Mouse (Mus musculus): Measurements from ENCODE around the gene Vcan. TPM values are rescaled to one million over a fixed set of nuclear protein-coding genes. Genes with fewer than 3 reads are reported as not detected.

Vcan gene
- polyA plus RNA-seq, 1 experiment from 2014 or later = 40.2 TPM

DNA sequence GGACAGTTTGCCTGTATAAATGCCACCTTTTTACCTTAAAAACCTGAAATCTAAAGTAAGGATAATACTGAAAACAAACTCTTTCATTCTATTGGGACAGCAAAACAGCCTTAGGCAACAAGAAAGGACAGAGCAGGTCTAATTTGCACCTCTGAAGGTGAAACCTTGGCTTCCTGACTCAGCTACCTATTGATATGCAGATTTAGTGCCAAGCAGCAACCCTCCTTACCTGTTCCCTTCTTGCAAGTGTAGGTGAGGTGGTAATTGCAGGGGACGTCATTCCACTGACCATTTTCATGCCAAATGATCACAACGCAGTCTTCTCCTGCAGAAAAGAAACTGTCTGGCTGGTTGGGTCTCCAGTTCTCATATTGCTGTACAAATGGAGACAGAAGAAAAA lies 80.6 kb downstream of the Vcan start:
- H3K9me3 ChIP-seq (ENCODE audit: control insufficient read depth, low read length) = no peaks in the 10 kb centered on the region
- H3K4me3 ChIP-seq (ENCODE audit: low read depth, low read length) = no peak overlapping the region
- no peaks in the 10 kb centered on the region for H3K4me1 ChIP-seq (replicated peaks; ENCODE audit: control insufficient read depth, insufficient read depth, low read length)
- H3K27ac ChIP-seq (ENCODE audit: low read depth) = no peak overlapping the region
- no peak overlapping the region for H3K9ac ChIP-seq (ENCODE audit: low read length)
- 85% methylated on average over 2 of the region's 2 CpGs for WGBS
- peaks cover 37% of the 10 kb centered on the region for H3K36me3 ChIP-seq (ENCODE audit: control insufficient read depth, insufficient read depth, low read length)
- DNase-seq (ENCODE audit: low spot score) (no peak), ATAC-seq (replicated peaks; ENCODE audit: low FRiP score, low TSS enrichment, low read depth) (no peak)
- no peak overlapping the region for H3K4me2 ChIP-seq (ENCODE audit: low read length)
- no peaks in the 10 kb centered on the region for H3K27me3 ChIP-seq (replicated peaks; ENCODE audit: control insufficient read depth, insufficient read depth, low read length)

- 97% methylated on average over 11 of the region's 11 CpGs for WGBS
- no peak for DNase-seq (ENCODE audit: low spot score)
- H3K4me1 ChIP-seq (replicated peaks; ENCODE audit: control insufficient read depth, insufficient read depth, low read length) = no peaks in the 10 kb centered on the region
Measured at GRCm38 (mm10) chr13:89657046-89657445, 85.3 kb downstream of the Vcan start.

DNA sequence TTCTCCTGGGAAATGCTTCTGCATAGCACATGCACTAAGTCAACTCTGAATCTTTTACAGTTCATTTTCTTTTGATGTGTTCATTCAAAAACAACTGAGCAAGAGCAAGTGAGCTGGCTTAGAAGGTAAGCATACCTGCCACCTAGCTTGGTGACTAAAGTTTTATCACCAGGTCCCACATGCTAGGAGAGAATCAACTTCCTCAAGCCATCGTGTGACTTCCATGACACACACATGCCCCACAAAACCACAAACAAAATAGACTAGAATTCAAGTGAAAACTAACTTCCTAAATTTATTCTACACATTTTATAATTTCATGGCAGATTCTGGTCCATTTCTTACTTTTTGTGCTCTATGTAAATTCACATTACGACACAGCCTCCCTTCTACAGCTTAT lies 89.0 kb downstream of the Vcan start:
- DNase-seq (ENCODE audit: low spot score) (no peak), ATAC-seq (replicated peaks; ENCODE audit: low FRiP score, low TSS enrichment, low read depth) (no peak)
- no peaks in the 10 kb centered on the region for H3K27me3 ChIP-seq (replicated peaks; ENCODE audit: control insufficient read depth, insufficient read depth, low read length)
- H3K9me3 ChIP-seq (ENCODE audit: control insufficient read depth, low read length) = no peaks in the 10 kb centered on the region
- H3K36me3 ChIP-seq (ENCODE audit: control insufficient read depth, insufficient read depth, low read length) = peaks cover 23% of the 10 kb centered on the region
- no peak overlapping the region for H3K4me3 ChIP-seq (ENCODE audit: low read depth, low read length)
- WGBS = 93% methylated on average over 2 of the region's 2 CpGs
- H3K4me2 ChIP-seq (ENCODE audit: low read length) = no peak overlapping the region
- no peaks in the 10 kb centered on the region for H3K4me1 ChIP-seq (replicated peaks; ENCODE audit: control insufficient read depth, insufficient read depth, low read length)
- no peak overlapping the region for H3K9ac ChIP-seq (ENCODE audit: low read length)
- H3K27ac ChIP-seq (ENCODE audit: low read depth) = no peak overlapping the region

More at GRCm38 (mm10) chr13:89657046-89657445, 85.3 kb downstream of the Vcan start:
- Histone ChIP-seq H3K4me3 (ENCODE audit: low read depth, low read length) (no peak overlapping the region), H3K9ac (ENCODE audit: low read length) (no peak overlapping the region), H3K27me3 (replicated peaks; ENCODE audit: control insufficient read depth, insufficient read depth, low read length) (no peaks in the 10 kb centered on the region), H3K36me3 (ENCODE audit: control insufficient read depth, insufficient read depth, low read length) (peaks cover 43% of the 10 kb centered on the region), H3K4me2 (ENCODE audit: low read length) (no peak overlapping the region), H3K9me3 (ENCODE audit: control insufficient read depth, low read length) (no peaks in the 10 kb centered on the region), H3K27ac (ENCODE audit: low read depth) (no peak overlapping the region)
- ATAC-seq (replicated peaks; ENCODE audit: low FRiP score, low TSS enrichment, low read depth) = no peak

- DNase-seq (ENCODE audit: low spot score) (no peak), ATAC-seq (replicated peaks; ENCODE audit: low FRiP score, low TSS enrichment, low read depth) (no peak)
- Histone ChIP-seq H3K9me3 (ENCODE audit: control insufficient read depth, low read length) (no peaks in the 10 kb centered on the region), H3K9ac (ENCODE audit: low read length) (no peak overlapping the region), H3K36me3 (ENCODE audit: control insufficient read depth, insufficient read depth, low read length) (peaks cover 23% of the 10 kb centered on the region), H3K27me3 (replicated peaks; ENCODE audit: control insufficient read depth, insufficient read depth, low read length) (no peaks in the 10 kb centered on the region), H3K4me3 (ENCODE audit: low read depth, low read length) (no peak overlapping the region), H3K27ac (ENCODE audit: low read depth) (no peak overlapping the region), H3K4me2 (ENCODE audit: low read length) (no peak overlapping the region), H3K4me1 (replicated peaks; ENCODE audit: control insufficient read depth, insufficient read depth, low read length) (no peaks in the 10 kb centered on the region)
- WGBS = 46% methylated on average over 1 of the region's 1 CpGs
Measured at GRCm38 (mm10) chr13:89652773-89653172, 89.5 kb downstream of the Vcan start.

GRCm38 (mm10) chr13:89645589-89645988 lies 96.7 kb downstream of the Vcan start:
- Histone ChIP-seq H3K4me2 (ENCODE audit: low read length) (no peak overlapping the region), H3K9ac (ENCODE audit: low read length) (no peak overlapping the region), H3K27me3 (replicated peaks; ENCODE audit: control insufficient read depth, insufficient read depth, low read length) (no peaks in the 10 kb centered on the region), H3K4me1 (replicated peaks; ENCODE audit: control insufficient read depth, insufficient read depth, low read length) (no peaks in the 10 kb centered on the region), H3K4me3 (ENCODE audit: low read depth, low read length) (no peak overlapping the region), H3K36me3 (ENCODE audit: control insufficient read depth, insufficient read depth, low read length) (no peaks in the 10 kb centered on the region), H3K9me3 (ENCODE audit: control insufficient read depth, low read length) (no peaks in the 10 kb centered on the region), H3K27ac (ENCODE audit: low read depth) (no peak overlapping the region)
- 91% methylated on average over 2 of the region's 2 CpGs for WGBS
- DNase-seq (ENCODE audit: low spot score) (no peak), ATAC-seq (replicated peaks; ENCODE audit: low FRiP score, low TSS enrichment, low read depth) (no peak)

GRCm38 (mm10) chr13:89637012-89637411 lies 105.3 kb downstream of the Vcan start:
- H3K27ac ChIP-seq (ENCODE audit: low read depth) = no peak overlapping the region
- no peaks in the 10 kb centered on the region for H3K27me3 ChIP-seq (replicated peaks; ENCODE audit: control insufficient read depth, insufficient read depth, low read length)
- DNase-seq (ENCODE audit: low spot score) (no peak), ATAC-seq (replicated peaks; ENCODE audit: low FRiP score, low TSS enrichment, low read depth) (no peak)
- H3K36me3 ChIP-seq (ENCODE audit: control insufficient read depth, insufficient read depth, low read length) = no peaks in the 10 kb centered on the region
- no peak overlapping the region for H3K9ac ChIP-seq (ENCODE audit: low read length)
- H3K4me3 ChIP-seq (ENCODE audit: low read depth, low read length) = no peak overlapping the region
- no peak overlapping the region for H3K4me2 ChIP-seq (ENCODE audit: low read length)
- H3K4me1 ChIP-seq (replicated peaks; ENCODE audit: control insufficient read depth, insufficient read depth, low read length) = no peaks in the 10 kb centered on the region
- 80% methylated on average over 3 of the region's 3 CpGs for whole genome bisulfite sequencing
- H3K9me3 ChIP-seq (ENCODE audit: control insufficient read depth, low read length) = no peaks in the 10 kb centered on the region

- Histone ChIP-seq H3K9me3 (ENCODE audit: control insufficient read depth, low read length) (no peaks in the 10 kb centered on the region), H3K4me2 (ENCODE audit: low read length) (no peak overlapping the region), H3K4me3 (ENCODE audit: low read depth, low read length) (no peak overlapping the region), H3K4me1 (replicated peaks; ENCODE audit: control insufficient read depth, insufficient read depth, low read length) (no peaks in the 10 kb centered on the region), H3K27me3 (replicated peaks; ENCODE audit: control insufficient read depth, insufficient read depth, low read length) (no peaks in the 10 kb centered on the region), H3K9ac (ENCODE audit: low read length) (no peak overlapping the region), H3K36me3 (ENCODE audit: control insufficient read depth, insufficient read depth, low read length) (no peaks in the 10 kb centered on the region), H3K27ac (ENCODE audit: low read depth) (no peak overlapping the region)
- ATAC-seq (replicated peaks; ENCODE audit: low FRiP score, low TSS enrichment, low read depth) (0 out of 2 replicates have a peak, but pooled peaks have one; percentile 53), DNase-seq (ENCODE audit: low spot score) (peak; percentile 53)
- WGBS = 32% methylated on average over 4 of the region's 4 CpGs
Measured at GRCm38 (mm10) chr13:89634137-89634683, 108.1 kb downstream of the Vcan start.

DNA sequence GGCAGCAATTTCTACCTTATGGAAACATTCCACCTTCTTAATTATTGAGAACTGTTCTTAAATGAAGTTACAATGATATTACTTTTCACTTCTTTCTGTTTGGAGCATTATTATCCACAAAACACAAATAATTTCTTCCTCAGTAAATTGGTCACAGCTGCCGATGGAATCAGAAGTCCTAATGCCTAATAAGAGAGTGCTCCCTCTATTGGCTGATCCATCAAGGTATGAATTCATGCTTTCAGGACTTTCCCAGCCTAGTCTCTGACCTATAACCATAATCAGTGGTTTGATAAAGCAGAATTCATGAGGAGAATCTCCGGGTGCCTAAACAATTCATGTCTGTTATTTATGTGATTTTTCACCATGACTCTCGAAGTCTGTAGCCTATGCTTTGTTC lies 123.2 kb downstream of the Vcan start:
- no peak for ATAC-seq (replicated peaks; ENCODE audit: low FRiP score, low TSS enrichment, low read depth)
- no peak for DNase-seq (ENCODE audit: low spot score)
- no peaks in the 10 kb centered on the region for H3K9me3 ChIP-seq (ENCODE audit: control insufficient read depth, low read length)
- no peak overlapping the region for H3K4me3 ChIP-seq (ENCODE audit: low read depth, low read length)
- no peaks in the 10 kb centered on the region for H3K4me1 ChIP-seq (replicated peaks; ENCODE audit: control insufficient read depth, insufficient read depth, low read length)
- no peak overlapping the region for H3K9ac ChIP-seq (ENCODE audit: low read length)
- no peaks in the 10 kb centered on the region for H3K36me3 ChIP-seq (ENCODE audit: control insufficient read depth, insufficient read depth, low read length)
- H3K4me2 ChIP-seq (ENCODE audit: low read length) = no peak overlapping the region
- no peak overlapping the region for H3K27ac ChIP-seq (ENCODE audit: low read depth)
- H3K27me3 ChIP-seq (replicated peaks; ENCODE audit: control insufficient read depth, insufficient read depth, low read length) = no peaks in the 10 kb centered on the region
- 85% methylated on average over 3 of the region's 3 CpGs for WGBS

DNA sequence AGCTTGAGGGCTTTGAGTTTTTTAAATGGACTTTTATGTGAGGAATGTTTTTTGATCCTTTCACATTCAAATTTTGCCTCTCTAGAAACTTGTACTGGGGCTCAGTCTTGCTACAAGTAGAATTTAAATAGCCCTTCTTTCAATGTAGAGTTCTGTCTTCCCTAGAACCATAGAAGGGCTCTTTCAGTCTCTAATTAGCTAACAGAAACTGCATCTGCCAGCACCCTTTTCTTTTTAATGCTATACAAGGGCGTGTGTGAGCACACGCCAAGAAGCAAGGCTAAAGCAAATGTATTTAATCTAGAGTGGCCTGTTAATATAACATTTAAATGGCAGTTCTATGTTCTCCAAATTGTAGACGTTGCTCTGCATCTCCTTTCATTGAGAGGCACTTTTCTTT lies 134.9 kb downstream of the Vcan start:
- Histone ChIP-seq H3K9me3 (ENCODE audit: control insufficient read depth, low read length) (no peaks in the 10 kb centered on the region), H3K4me3 (ENCODE audit: low read depth, low read length) (no peak overlapping the region), H3K9ac (ENCODE audit: low read length) (no peak overlapping the region), H3K4me1 (replicated peaks; ENCODE audit: control insufficient read depth, insufficient read depth, low read length) (no peaks in the 10 kb centered on the region), H3K36me3 (ENCODE audit: control insufficient read depth, insufficient read depth, low read length) (no peaks in the 10 kb centered on the region), H3K4me2 (ENCODE audit: low read length) (no peak overlapping the region), H3K27me3 (replicated peaks; ENCODE audit: control insufficient read depth, insufficient read depth, low read length) (no peaks in the 10 kb centered on the region), H3K27ac (ENCODE audit: low read depth) (no peak overlapping the region)
- ATAC-seq (replicated peaks; ENCODE audit: low FRiP score, low TSS enrichment, low read depth) = no peak
- no peak for DNase-seq (ENCODE audit: low spot score)
- WGBS = 69% methylated on average over 3 of the region's 3 CpGs

Data from intestine, embryonic 14.5 days (tissue).